Mouse (Mus musculus) ovary, postnatal 14 days (tissue): ENCODE data around the gene Cradd.
A peak's percentile ranks its signal among the peaks of the same experiment; 100 is the strongest.

ENCODE experiments used
- DNase-seq: peaks from one replicate; pipeline ENCODE4 v3.0.0; 2022; ENCODE audit warnings: low spot score

Gene Cradd

GRCm38 (mm10) chr10:95199541-95200269 is 124.2 kb downstream of the Cradd start:
- DNase-seq, result no peak

- no peak for DNase-seq
These were observed 126.6 kb downstream of the Cradd start for GRCm38 (mm10) chr10:95197377-95197776.

- DNase-seq, result no peak
These were observed 128.2 kb downstream of the Cradd start for GRCm38 (mm10) chr10:95195719-95196118.

- no peak for DNase-seq
These were observed 129.2 kb downstream of the Cradd start for GRCm38 (mm10) chr10:95194776-95195175.

- DNase-seq, result no peak
These were observed 130.1 kb downstream of the Cradd start for GRCm38 (mm10) chr10:95193875-95194281.

GRCm38 (mm10) chr10:95191881-95192280 is 132.1 kb downstream of the Cradd start:
- no peak for DNase-seq

GRCm38 (mm10) chr10:95191151-95191655 is 132.7 kb downstream of the Cradd start:
- DNase-seq, result no peak

GRCm38 (mm10) chr10:95189550-95190211 is 134.3 kb downstream of the Cradd start:
- DNase-seq, result no peak

GRCm38 (mm10) chr10:95184210-95184609 is 139.7 kb downstream of the Cradd start:
- no peak for DNase-seq

- DNase-seq, result peak; percentile 42
These were observed 140.9 kb downstream of the Cradd start for GRCm38 (mm10) chr10:95183051-95183450.

GRCm38 (mm10) chr10:95182405-95182804 is 141.5 kb downstream of the Cradd start:
- DNase-seq, result no peak

- no peak for DNase-seq
These were observed 142.4 kb downstream of the Cradd start for GRCm38 (mm10) chr10:95181553-95181952.

- no peak for DNase-seq
These were observed 143.0 kb downstream of the Cradd start for GRCm38 (mm10) chr10:95180900-95181299.

GRCm38 (mm10) chr10:95180177-95180576 is 143.8 kb downstream of the Cradd start:
- no peak for DNase-seq

GRCm38 (mm10) chr10:95178785-95179184 is 145.1 kb downstream of the Cradd start:
- DNase-seq, result no peak

GRCm38 (mm10) chr10:95175423-95176120 is 148.4 kb downstream of the Cradd start:
- no peak for DNase-seq

GRCm38 (mm10) chr10:95174260-95174659 is 149.7 kb downstream of the Cradd start:
- no peak for DNase-seq

GRCm38 (mm10) chr10:95170721-95171354 is 153.1 kb downstream of the Cradd start:
- no peak for DNase-seq

- DNase-seq, result no peak
These were observed 159.0 kb downstream of the Cradd start for GRCm38 (mm10) chr10:95164949-95165348.

- DNase-seq, result no peak
These were observed 161.1 kb downstream of the Cradd start for GRCm38 (mm10) chr10:95162691-95163374.

- DNase-seq, result no peak
These were observed 164.2 kb downstream of the Cradd start for GRCm38 (mm10) chr10:95159675-95160256.
